In genomic region chr15:27525233-27526005, GRCm38 (mm10) we compare ENCODE assay signal across 11 mouse cellular contexts. TPM values are rescaled to one million over a fixed set of nuclear protein-coding genes. Genes with fewer than 3 reads are reported as not detected.
DNase-seq lines count a peak whose midpoint lies in the region; ATAC-seq and TF ChIP-seq lines count a peak whose summit lies in the region.
"Had no signal": no experiment of that assay in that cellular context is flagged by ENCODE, and none has a peak within 500 bp of the region (broad histone marks: within the 10 kb centered on the region; RNA-seq: fewer than 3 reads in every experiment).

No protein-coding gene starts in this region.

- no peak for TF ChIP-seq CTCF in kidney, adult 2 months (conservative IDR thresholded peaks at IDR 0.05; ENCODE audit: insufficient read depth, insufficient read length, low read depth, low read length)

- no peaks in the 10 kb centered on the region for H3K4me1 ChIP-seq in kidney, adult 2 months (ENCODE audit: control insufficient read depth, insufficient read depth, low read length)
- peaks cover 8% of the 10 kb centered on the region for H3K4me1 ChIP-seq in kidney, embryonic 16.5 days (ENCODE audit: insufficient read depth, low read length)

- no peak for ATAC-seq in kidney, embryonic 16.5 days (ENCODE audit: low FRiP score, low TSS enrichment)
- 0 out of 2 replicates have a peak, but pooled peaks have one; percentile 20 for ATAC-seq in megakaryocyte-erythroid progenitor cell, adult 5-6 weeks (replicated peaks; ENCODE audit: low FRiP score, low TSS enrichment, poor library complexity, severe bottlenecking)
- ATAC-seq in monocyte, adult 5-6 weeks (replicated peaks; ENCODE audit: insufficient number of reproducible peaks, low FRiP score, low TSS enrichment, poor library complexity, severe bottlenecking): no peak

- H3K27me3 ChIP-seq in kidney, adult 2 months (replicated peaks; ENCODE audit: control insufficient read depth, insufficient read depth, low read length): no peaks in the 10 kb centered on the region
- no peaks in the 10 kb centered on the region for H3K27me3 ChIP-seq in kidney, embryonic 16.5 days (ENCODE audit: insufficient read depth, low read length)
- H3K27me3 ChIP-seq: embryonic facial prominence, embryonic 13.5 days; liver, embryonic 13.5 days had no signal

- H3K36me3 ChIP-seq in kidney, adult 2 months (ENCODE audit: control insufficient read depth, insufficient read depth, low read length): no peaks in the 10 kb centered on the region
- no peaks in the 10 kb centered on the region for H3K36me3 ChIP-seq in kidney, embryonic 16.5 days (ENCODE audit: insufficient read depth, low read length)
- H3K36me3 ChIP-seq: embryonic facial prominence, embryonic 13.5 days; liver, embryonic 13.5 days had no signal

- H3K4me3 ChIP-seq in kidney, adult 2 months (ENCODE audit: insufficient read depth, low read depth, low read length): no peak overlapping the region
- no peak overlapping the region for H3K4me3 ChIP-seq in kidney, embryonic 16.5 days (ENCODE audit: low read length)
- H3K4me3 ChIP-seq: embryonic facial prominence, embryonic 13.5 days; liver, embryonic 13.5 days had no signal

- H3K9ac ChIP-seq in kidney, embryonic 16.5 days (replicated peaks; ENCODE audit: low read length): no peak overlapping the region
- H3K9ac ChIP-seq: embryonic facial prominence, embryonic 13.5 days; liver, embryonic 13.5 days had no signal

- H3K27ac ChIP-seq in kidney, adult 2 months (ENCODE audit: insufficient read depth, low read depth, low read length): no peak overlapping the region
- no peak overlapping the region for H3K27ac ChIP-seq in kidney, embryonic 16.5 days (ENCODE audit: low read length)
- H3K27ac ChIP-seq: embryonic facial prominence, embryonic 13.5 days; liver, embryonic 13.5 days had no signal

- no peaks in the 10 kb centered on the region for H3K9me3 ChIP-seq in kidney, embryonic 16.5 days (ENCODE audit: low read length)
- H3K9me3 ChIP-seq: embryonic facial prominence, embryonic 13.5 days; liver, embryonic 13.5 days had no signal

- 61% methylated on average over 12 of the region's 12 CpGs for WGBS in kidney, adult 2 months
- 51% methylated on average over 12 of the region's 12 CpGs for WGBS in kidney, embryonic 16.5 days

- no peak for TF ChIP-seq POLR2A in kidney, adult 2 months (IDR thresholded peaks at IDR 0.05; ENCODE audit: low read depth, low read length)

- H3K4me2 ChIP-seq in kidney, embryonic 16.5 days (replicated peaks; ENCODE audit: low read depth, low read length): no peak overlapping the region
- H3K4me2 ChIP-seq: embryonic facial prominence, embryonic 13.5 days; liver, embryonic 13.5 days had no signal

- peak; percentile 43 to 56 for DNase-seq in cerebellum, adult 18-20 months
- DNase-seq in cerebellum, postnatal 14 days: no peak
- peak; percentile 28 for DNase-seq in kidney, adult 2 months
- DNase-seq in right cerebral cortex, postnatal 10 days (ENCODE audit: low spot score in 2 of 2): peak; percentile 72
- no peak for DNase-seq in right cerebral cortex, postnatal 25 days
- DNase-seq: B cell, adult 2 months; liver, embryonic 13.5 days had no signal

RNA-seq across cellular contexts. Expression of gene Ank, which starts 58.9 kb away (rescaled TPM):
- polyA plus RNA-seq in kidney, adult 2 months (2012; rRNA removed): 17.4 and 18.6 TPM in 2 replicates
- 6.3 and 7.2 TPM in 2 replicates for polyA plus RNA-seq in kidney, embryonic 16.5 days (2015; fragmentation: Nextera tagmentation; extraction: Ambion mirVana)
- 43.4 and 61.0 TPM in 2 replicates for total RNA-seq in megakaryocyte-erythroid progenitor cell, adult 5-6 weeks (2014; fragmentation: Nextera tagmentation)
- 23.5 and 29.0 TPM in 2 replicates for total RNA-seq in megakaryocyte-erythroid progenitor cell, adult 5-6 weeks (2017)
- 12.1 to 17.2 TPM (median 12.3 TPM) in 3 replicates for total RNA-seq in monocyte, adult 5-6 weeks (2017)

Comparison
In these comparisons a context has a peak if more than half of its experiments do, and no peak if none do; other contexts are left out.
1. DNase-seq: peak in cerebellum, adult 18-20 months (2 of 2), kidney, adult 2 months (single experiment) and right cerebral cortex, postnatal 10 days (2 of 2); none in cerebellum, postnatal 14 days (0 of 2) and right cerebral cortex, postnatal 25 days (single experiment).